Mouse (Mus musculus) layer of hippocampus, postnatal 14 days (tissue): Measurements from ENCODE around the gene Zfp867. TPM values are rescaled to one million over a fixed set of nuclear protein-coding genes. Genes with fewer than 3 reads are reported as not detected.

Source experiments
- total RNA-seq, 2 experiments: library from RNA; stranded (reverse); gene quantifications; 2 replicates each; pipeline ENCODE4 v1.2.3; 2021

Gene Zfp867
- total RNA-seq, 2 experiments from 2014 or later, result 3.9 to 4.7 TPM

Other genes with a start within 250 kb of the Zfp867 start
- 100 to 1,000 TPM; 504 to 527 TPM for gene Arf1, start 244.2 kb downstream of the Zfp867 start, total RNA-seq
- gene Wnt3a, start 181.7 kb downstream of the Zfp867 start, total RNA-seq, result not detected
- gene Wnt9a, start 165.5 kb downstream of the Zfp867 start, total RNA-seq, result 1 to 10 TPM; 3.7 to 4.1 TPM
- under 1 TPM in 1 of 2 experiments, not detected in 1; 0.25 TPM for gene Prss38, start 96.8 kb downstream of the Zfp867 start, total RNA-seq
- gene Jmjd4, start 22.4 kb downstream of the Zfp867 start, total RNA-seq, result 10 to 100 TPM; 27.0 to 29.3 TPM
- 100 to 1,000 TPM; 334 to 342 TPM for gene Snap47, start 21.3 kb downstream of the Zfp867 start, total RNA-seq
- 10 to 100 TPM in 1 of 2 experiments, 1 to 10 TPM in 1; 9.4 to 13.3 TPM for gene Zkscan17, start 54.3 kb upstream of the Zfp867 start, total RNA-seq
- gene Nlrp3, start 69.1 kb upstream of the Zfp867 start, total RNA-seq, result 1 to 10 TPM; 1.0 to 1.9 TPM
- not detected for gene Olfr222, start 103.8 kb upstream of the Zfp867 start, total RNA-seq
- gene Olfr223, start 120.8 kb upstream of the Zfp867 start, total RNA-seq, result not detected
- gene Mprip, start 188.8 kb upstream of the Zfp867 start, total RNA-seq, result 100 to 1,000 TPM; 256 to 263 TPM